Mouse (Mus musculus): ENCODE data around the gene Rnf103.

DNA sequence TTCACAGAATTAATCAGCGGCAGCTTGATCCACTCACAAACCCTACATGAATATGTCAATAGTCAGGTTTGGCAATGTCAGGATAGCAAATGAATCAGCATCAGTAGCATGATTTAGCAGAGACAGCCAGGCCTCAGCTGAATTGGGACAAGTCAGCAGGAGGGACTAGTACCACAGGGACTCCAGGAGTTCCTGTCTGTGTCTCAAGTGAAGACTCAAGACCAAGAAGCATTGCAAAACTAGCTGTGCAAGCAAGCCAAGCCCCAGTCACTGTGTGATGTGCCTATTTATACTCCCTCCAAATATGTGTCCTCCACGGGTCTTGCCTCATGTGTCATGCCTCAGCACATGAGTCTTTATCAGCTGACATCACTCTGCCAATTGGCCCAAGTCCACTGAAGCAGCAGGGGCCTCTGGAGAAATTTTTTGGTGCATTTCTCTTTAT is 61.8 kb downstream of the Rnf103 start:
- TF ChIP-seq CTCF (IDR thresholded peaks at IDR 0.05) (no peak), POLR2A (IDR thresholded peaks at IDR 0.05; ENCODE audit: insufficient read depth, low read depth, low read length) (no peak), EP300 (IDR thresholded peaks at IDR 0.05; ENCODE audit: insufficient read depth, low read depth, low read length) (0 out of 2 replicates have a peak, but pooled peaks have one; percentile 48)

All from heart, adult 2 months (tissue).